Mouse (Mus musculus) ES-E14 (cell line): Measurements from ENCODE around the gene Fau.

ENCODE experiments used
- CHD2 ChIP-seq: IDR thresholded peaks from 2 replicates; pipeline ENCODE4 v1.6.1; 2014; ENCODE audit warnings: mild to moderate bottlenecking, low read depth, low read length, inconsistent platforms
- MAFK ChIP-seq: IDR thresholded peaks from 2 replicates; pipeline ENCODE4 v1.6.1; 2014; ENCODE audit warnings: mild to moderate bottlenecking, low read depth, low read length, inconsistent platforms; ENCODE audit not compliant: insufficient read depth
- ZC3H11A ChIP-seq: IDR thresholded peaks from 2 replicates; pipeline ENCODE4 v1.6.1; 2012; ENCODE audit warnings: low read depth, mild to moderate bottlenecking, inconsistent platforms, low read length, borderline replicate concordance

GRCm38 (mm10) chr19:6023059-6023458 lies 34.6 kb upstream of the Fau start:
- TF ChIP-seq ZC3H11A: no peak
- TF ChIP-seq MAFK: no peak
- no peak for TF ChIP-seq CHD2
